Mouse (Mus musculus) heart, embryonic 15.5 days (tissue): ENCODE data around the gene Gm21988. TPM values are rescaled to one million over a fixed set of nuclear protein-coding genes. Genes with fewer than 3 reads are reported as not detected.
A peak's percentile ranks its signal among the peaks of the same experiment; 100 is the strongest.

Source experiments
- ATAC-seq: fragments of 200-750 bp; cut with Nextera tagmentation; replicated peaks from 2 replicates; pipeline ENCODE4 v1.8.0; 2017; ENCODE audit warnings: low read depth, moderate TSS enrichment; ENCODE audit not compliant: insufficient number of reproducible peaks, insufficient read depth, low FRiP score
- H3K27ac ChIP-seq: fragments of 300-500 bp; sonication (generic); 2 replicates; pipeline ENCODE4 v1.5.1; 2015; ENCODE audit warnings: mild to moderate bottlenecking, inconsistent platforms
- H3K27me3 ChIP-seq: fragments of 300-500 bp; sonication (generic); 2 replicates; pipeline ENCODE4 v1.6.1; 2015; ENCODE audit warnings: inconsistent platforms
- H3K36me3 ChIP-seq: fragments of 300-500 bp; sonication (generic); 2 replicates; pipeline ENCODE4 v1.6.1; 2015; ENCODE audit warnings: mild to moderate bottlenecking, inconsistent platforms
- H3K4me1 ChIP-seq: fragments of 300-500 bp; sonication (generic); replicated peaks from 2 replicates; pipeline ENCODE4 v1.6.1; 2015; ENCODE audit warnings: inconsistent platforms
- H3K4me2 ChIP-seq: fragments of 300-500 bp; sonication (generic); 2 replicates; pipeline ENCODE4 v1.6.1; 2015; ENCODE audit warnings: inconsistent platforms, mild to moderate bottlenecking, moderate library complexity
- H3K4me3 ChIP-seq: fragments of 300-500 bp; sonication (generic); 2 replicates; pipeline ENCODE4 v1.5.1; 2015; ENCODE audit warnings: mild to moderate bottlenecking, inconsistent platforms
- H3K9ac ChIP-seq: fragments of 300-500 bp; sonication (generic); 2 replicates; pipeline ENCODE4 v1.6.1; 2015; ENCODE audit warnings: mild to moderate bottlenecking, inconsistent platforms
- H3K9me3 ChIP-seq: fragments of 300-500 bp; sonication (generic); replicated peaks from 2 replicates; pipeline ENCODE4 v1.6.1; 2016; ENCODE audit warnings: inconsistent platforms
- WGBS: fragments of 180-500 bp; shearing (Covaris S2); methylation state at CpG from one replicate; pipeline ENCODE4 v1.1.7; 2015; ENCODE audit warnings: mixed read lengths; 5-methylcytosine and 5-hydroxymethylcytosine counted together
- polyA plus RNA-seq: library from polyadenylated mRNA; unstranded; fragments of >200 nt; fragmentation: Nextera tagmentation; extraction: Ambion mirVana; gene quantifications from 2 replicates; pipeline ENCODE4 v1.2.1, GENCODE M21; 2015

The Gm21988 gene
- polyA plus RNA-seq, 1 experiment from 2014 or later = 10.3 TPM

GRCm38 (mm10) chr11:70225798-70226601 lies 13.6 kb downstream of the Gm21988 start:
- Histone ChIP-seq H3K4me1 (peaks cover 56% of the 10 kb centered on the region), H3K4me3 (peak overlapping the region; percentile 49), H3K36me3 (no peaks in the 10 kb centered on the region), H3K4me2 (peak overlapping the region; percentile 60), H3K27me3 (peaks cover 60% of the 10 kb centered on the region), H3K27ac (peak overlapping the region; percentile 24), H3K9ac (peak overlapping the region; percentile 20), H3K9me3 (no peaks in the 10 kb centered on the region)
- WGBS = 21% methylated on average over 27 of the region's 27 CpGs
- ATAC-seq = no peak

- ATAC-seq = no peak
- 67% methylated on average over 9 of the region's 9 CpGs for WGBS
- no peak overlapping the region; the same call in 1 of the 2 replicates for H3K4me3 ChIP-seq
- H3K4me1 ChIP-seq = peaks cover 47% of the 10 kb centered on the region
- H3K27me3 ChIP-seq = peaks cover 44% of the 10 kb centered on the region
- no peak overlapping the region for H3K9ac ChIP-seq
- peak overlapping the region; percentile 42 for H3K4me2 ChIP-seq
- peak overlapping the region; percentile 67 for H3K27ac ChIP-seq
- no peaks in the 10 kb centered on the region for H3K9me3 ChIP-seq
- H3K36me3 ChIP-seq = no peaks in the 10 kb centered on the region
Measured at GRCm38 (mm10) chr11:70223724-70224123, 15.9 kb downstream of the Gm21988 start.

GRCm38 (mm10) chr11:70221603-70222500 lies 17.8 kb downstream of the Gm21988 start:
- Histone ChIP-seq H3K4me1 (peaks cover 32% of the 10 kb centered on the region), H3K36me3 (no peaks in the 10 kb centered on the region), H3K9ac (peak overlapping the region; percentile 53), H3K9me3 (no peaks in the 10 kb centered on the region), H3K4me3 (peak overlapping the region; percentile 63), H3K27me3 (peaks cover 32% of the 10 kb centered on the region), H3K4me2 (peak overlapping the region; percentile 97), H3K27ac (peak overlapping the region; percentile 85)
- ATAC-seq = no peak
- 13% methylated on average over 14 of the region's 14 CpGs for WGBS

- H3K9me3 ChIP-seq = no peaks in the 10 kb centered on the region
- H3K27me3 ChIP-seq = peaks cover 32% of the 10 kb centered on the region
- H3K4me1 ChIP-seq = peaks cover 24% of the 10 kb centered on the region
- peak within 1 kb of the TSS; percentile 85 for H3K27ac ChIP-seq
- H3K36me3 ChIP-seq = no peaks in the 10 kb centered on the region
- WGBS = under 1% methylated on average over 28 of the region's 28 CpGs
- ATAC-seq = peak; percentile 91
- peak within 1 kb of the TSS; percentile 63 for H3K4me3 ChIP-seq
- peak within 1 kb of the TSS; percentile 69 for H3K9ac ChIP-seq
- H3K4me2 ChIP-seq = peak within 1 kb of the TSS; percentile 97
Measured at GRCm38 (mm10) chr11:70220731-70221602, 18.7 kb downstream of the Gm21988 start, which contains the start of gene Slc16a13. Gene Slc16a13 (minus strand): TSS chr11:70221064.

- H3K4me3 ChIP-seq = peak overlapping the region; percentile 63
- WGBS = under 1% methylated on average over 24 of the region's 24 CpGs
- H3K9ac ChIP-seq = peak overlapping the region; percentile 69
- H3K27ac ChIP-seq = peak overlapping the region; percentile 85
- no peak for ATAC-seq
- H3K4me2 ChIP-seq = peak overlapping the region; percentile 97
- no peaks in the 10 kb centered on the region for H3K9me3 ChIP-seq
- H3K27me3 ChIP-seq = peaks cover 33% of the 10 kb centered on the region
- no peaks in the 10 kb centered on the region for H3K36me3 ChIP-seq
- peaks cover 26% of the 10 kb centered on the region for H3K4me1 ChIP-seq
Measured at GRCm38 (mm10) chr11:70220323-70220722, 19.3 kb downstream of the Gm21988 start.

- no peaks in the 10 kb centered on the region for H3K9me3 ChIP-seq
- ATAC-seq = no peak
- H3K36me3 ChIP-seq = no peaks in the 10 kb centered on the region
- H3K4me1 ChIP-seq = peaks cover 29% of the 10 kb centered on the region
- peak overlapping the region; percentile 69 for H3K9ac ChIP-seq
- WGBS = 68% methylated on average over 7 of the region's 7 CpGs
- H3K27me3 ChIP-seq = peaks cover 35% of the 10 kb centered on the region
- peak overlapping the region; percentile 63 for H3K4me3 ChIP-seq
- H3K27ac ChIP-seq = no peak overlapping the region
- peak overlapping the region; percentile 97 for H3K4me2 ChIP-seq
Measured at GRCm38 (mm10) chr11:70219873-70220272, 19.8 kb downstream of the Gm21988 start.

GRCm38 (mm10) chr11:70218741-70219470 lies 20.7 kb downstream of the Gm21988 start:
- Histone ChIP-seq H3K27ac (no peak overlapping the region), H3K4me2 (no peak overlapping the region), H3K27me3 (peaks cover 40% of the 10 kb centered on the region), H3K4me1 (peaks cover 39% of the 10 kb centered on the region), H3K9ac (no peak overlapping the region), H3K9me3 (no peaks in the 10 kb centered on the region), H3K4me3 (no peak overlapping the region), H3K36me3 (no peaks in the 10 kb centered on the region)
- no peak for ATAC-seq
- WGBS = 88% methylated on average over 15 of the region's 15 CpGs

- Histone ChIP-seq H3K27me3 (peaks cover 44% of the 10 kb centered on the region), H3K9me3 (no peaks in the 10 kb centered on the region), H3K27ac (no peak overlapping the region), H3K36me3 (no peaks in the 10 kb centered on the region), H3K4me3 (no peak overlapping the region), H3K4me1 (peaks cover 42% of the 10 kb centered on the region), H3K9ac (no peak overlapping the region), H3K4me2 (no peak overlapping the region)
- WGBS = 74% methylated on average over 4 of the region's 4 CpGs
- no peak for ATAC-seq
Measured at GRCm38 (mm10) chr11:70218039-70218438, 21.6 kb downstream of the Gm21988 start.

- Histone ChIP-seq H3K36me3 (no peaks in the 10 kb centered on the region), H3K9me3 (no peaks in the 10 kb centered on the region), H3K4me2 (no peak overlapping the region), H3K4me1 (peaks cover 28% of the 10 kb centered on the region), H3K27ac (no peak overlapping the region), H3K4me3 (no peak overlapping the region), H3K27me3 (peaks cover 58% of the 10 kb centered on the region), H3K9ac (no peak overlapping the region)
- WGBS = 60% methylated on average over 3 of the region's 3 CpGs
- ATAC-seq = no peak
Measured at GRCm38 (mm10) chr11:70216103-70216502, 23.5 kb downstream of the Gm21988 start.

GRCm38 (mm10) chr11:70215301-70215700 lies 24.3 kb downstream of the Gm21988 start:
- Histone ChIP-seq H3K9me3 (no peaks in the 10 kb centered on the region), H3K9ac (no peak overlapping the region; the same call in 1 of the 2 replicates), H3K4me1 (peaks cover 25% of the 10 kb centered on the region), H3K36me3 (no peaks in the 10 kb centered on the region), H3K27me3 (peaks cover 62% of the 10 kb centered on the region), H3K4me3 (no peak overlapping the region; the same call in 1 of the 2 replicates), H3K27ac (no peak overlapping the region), H3K4me2 (peak overlapping the region; percentile 71; the same call in 1 of the 2 replicates)
- 14% methylated on average over 22 of the region's 22 CpGs for WGBS
- ATAC-seq = no peak
